Mouse (Mus musculus) testis, adult 2 months (tissue): ENCODE measurements around the gene Nrcam.

Experiments used
- CTCF ChIP-seq: fragments of 200-500 bp; IDR thresholded peaks from 2 replicates; pipeline ENCODE4 v1.5.1; 2012; ENCODE audit warnings: low read depth, mild to moderate bottlenecking, inconsistent platforms, low read length, moderate library complexity; ENCODE audit not compliant: control insufficient read depth, insufficient read depth, insufficient replicate concordance
- POLR2A ChIP-seq: fragments of 200-500 bp; IDR thresholded peaks from 2 replicates; pipeline ENCODE4 v1.6.1; 2012; ENCODE audit warnings: low read depth, mild to moderate bottlenecking, inconsistent platforms, low read length, moderate library complexity; ENCODE audit not compliant: control insufficient read depth

GRCm38 (mm10) chr12:44438884-44439283 is 110.2 kb downstream of the Nrcam start:
- TF ChIP-seq CTCF (no peak), POLR2A (no peak)
